Mouse (Mus musculus) gonadal fat pad, adult 2 months (tissue): ENCODE data around the gene Clca4a. TPM values are rescaled to one million over a fixed set of nuclear protein-coding genes. Genes with fewer than 3 reads are reported as not detected.
"Not testable (repeated sequence)": the region's sequence is repeated elsewhere in the genome, so short reads cannot be mapped to it uniquely, and the experiment has no call there.

Source experiments
- DNase-seq: peaks from one replicate; pipeline ENCODE4 v3.0.0-alpha.2; 2012; ENCODE audit warnings: low read depth
- polyA plus RNA-seq: library from polyadenylated mRNA; depleted of rRNA; stranded (reverse); fragments of >200 nt; gene quantifications from 2 replicates; pipeline ENCODE4 v1.2.3, GENCODE M21; 2012; rRNA removed

Gene Clca4a
- not detected in 2 replicates for polyA plus RNA-seq

GRCm38 (mm10) chr3:144974945-144975344 is at the start of gene Clca4a:
Clca4a (minus strand) TSS chr3:144975045.
- DNase-seq: no peak

- no peak for DNase-seq
These were observed 43.0 kb upstream of the Clca4a start for GRCm38 (mm10) chr3:145017807-145018206.

- DNase-seq: no peak
These were observed 29.6 kb upstream of the Clca4a start for GRCm38 (mm10) chr3:145004422-145004821.

GRCm38 (mm10) chr3:145000912-145001311 is 26.1 kb upstream of the Clca4a start:
- DNase-seq: no peak

- DNase-seq: no peak
These were observed 18.2 kb upstream of the Clca4a start for GRCm38 (mm10) chr3:144993055-144993454.

DNA sequence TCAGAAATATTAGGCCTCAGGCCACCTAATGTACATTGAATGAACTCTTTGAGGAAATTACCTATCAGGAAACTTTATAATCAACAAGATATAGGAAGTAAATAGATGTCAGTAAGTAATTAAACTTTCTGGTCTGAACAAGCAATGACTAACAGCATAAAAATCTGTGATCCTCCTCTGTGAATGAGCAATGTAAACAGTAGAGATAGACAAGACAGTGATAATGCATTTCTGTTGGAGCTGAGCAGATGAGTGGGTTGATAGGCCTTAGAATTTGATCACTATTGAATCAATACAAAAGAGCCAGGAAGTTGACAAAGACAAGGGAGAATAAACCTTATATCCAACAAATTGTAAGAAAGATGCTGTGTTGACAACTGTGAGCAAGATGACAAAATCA is 17.8 kb upstream of the Clca4a start:
- DNase-seq: no peak

DNA sequence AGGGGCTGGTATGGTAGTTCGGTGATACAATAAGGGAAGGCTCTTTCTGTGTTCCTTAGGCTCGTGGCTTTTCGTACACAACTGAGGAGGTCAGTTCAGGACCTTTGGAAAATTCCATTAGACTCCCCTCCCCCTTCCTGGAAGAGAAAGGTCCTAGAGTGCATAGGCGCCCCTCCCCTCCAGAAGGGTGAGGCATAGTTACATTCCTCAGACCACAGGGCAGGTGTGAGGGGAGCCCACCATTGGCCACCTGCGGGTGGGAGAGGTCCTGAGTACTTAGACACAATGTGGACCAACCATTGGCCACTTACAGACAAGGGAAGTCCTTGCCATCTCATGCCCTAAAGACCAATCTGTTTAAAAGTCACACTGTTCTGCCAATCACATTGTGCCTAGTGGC is 11.0 kb upstream of the Clca4a start:
- DNase-seq: no peak

DNA sequence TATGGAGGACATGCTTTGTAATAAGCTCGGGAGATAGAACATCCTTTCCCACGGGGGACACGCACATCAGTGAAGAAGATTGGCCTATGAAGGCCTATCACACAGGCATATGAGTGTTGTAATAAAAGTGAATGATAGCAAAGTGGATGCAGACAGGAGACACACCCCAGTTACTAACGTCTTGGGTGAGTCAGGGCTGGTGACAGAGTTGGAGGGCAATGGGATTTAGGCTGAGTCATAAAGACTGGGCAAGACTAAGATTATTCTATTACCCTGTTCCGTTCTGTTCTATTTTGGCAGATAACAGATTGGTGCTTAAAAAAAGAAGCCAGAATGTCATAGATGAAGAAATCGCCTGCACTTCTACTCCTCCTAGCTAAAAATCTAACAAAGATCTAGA is 5.7 kb upstream of the Clca4a start:
- DNase-seq: no peak

- no peak for DNase-seq
These were observed 2.8 kb upstream of the Clca4a start for GRCm38 (mm10) chr3:144977631-144978030.

- DNase-seq: no peak
These were observed 1.2 kb upstream of the Clca4a start for GRCm38 (mm10) chr3:144976091-144976490.

DNA sequence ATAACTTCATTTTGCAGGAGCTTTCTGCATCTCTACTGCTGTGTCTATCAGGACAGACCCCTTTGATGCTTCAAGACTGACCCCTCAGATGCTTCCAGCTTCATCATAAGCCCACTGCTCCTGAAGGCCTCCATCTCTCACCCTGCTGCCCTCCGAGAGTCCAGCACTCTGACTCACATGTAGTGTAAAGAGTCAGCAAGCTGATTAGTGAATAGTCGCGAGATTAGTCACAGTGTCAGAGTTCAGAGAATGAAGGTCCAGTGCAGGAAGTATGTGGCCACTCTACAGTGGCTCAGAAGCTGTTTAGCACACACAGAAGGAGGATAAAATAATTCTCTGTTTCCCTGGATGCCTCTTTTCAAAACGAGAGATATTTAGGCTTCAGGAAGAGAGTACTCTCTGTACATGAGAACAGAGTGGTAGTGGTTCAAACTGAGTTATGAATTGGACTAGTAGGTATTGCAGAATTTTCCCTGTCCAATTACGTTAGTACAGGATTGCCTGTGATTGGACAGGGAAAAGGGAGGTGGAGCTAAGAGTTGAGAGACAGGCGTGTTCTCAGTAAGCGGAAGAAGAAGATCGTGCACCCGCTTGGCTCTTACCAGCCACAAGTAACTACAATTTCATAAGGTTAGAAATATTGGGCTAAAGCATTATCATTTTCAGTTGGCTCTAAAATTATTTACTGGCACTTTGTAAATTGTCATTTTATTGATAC is 3.1 kb downstream of the Clca4a start:
- DNase-seq: no peak

GRCm38 (mm10) chr3:144969755-144970154 is 5.1 kb downstream of the Clca4a start:
- no peak for DNase-seq

- no peak for DNase-seq
These were observed 8.8 kb downstream of the Clca4a start for GRCm38 (mm10) chr3:144966074-144966473.

DNA sequence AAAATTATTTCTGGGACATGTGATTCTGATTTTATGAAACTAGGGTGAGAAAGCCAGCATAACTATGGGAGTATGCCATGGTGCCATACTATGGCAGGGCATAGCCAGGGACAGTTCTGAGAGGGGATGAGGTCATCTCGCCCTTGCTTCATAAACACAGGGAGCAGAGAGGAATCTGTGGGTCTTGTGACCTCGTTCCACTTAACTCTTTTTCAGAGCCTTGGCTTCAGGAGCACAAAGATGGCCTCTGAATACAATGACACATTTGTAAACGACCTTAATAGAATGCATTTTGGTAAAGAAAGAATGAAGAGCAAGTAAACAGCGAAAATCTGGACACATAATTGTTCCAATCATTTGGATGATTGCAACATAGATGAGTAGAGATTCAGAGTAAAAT is 24.0 kb downstream of the Clca4a start:
- DNase-seq: no peak

DNA sequence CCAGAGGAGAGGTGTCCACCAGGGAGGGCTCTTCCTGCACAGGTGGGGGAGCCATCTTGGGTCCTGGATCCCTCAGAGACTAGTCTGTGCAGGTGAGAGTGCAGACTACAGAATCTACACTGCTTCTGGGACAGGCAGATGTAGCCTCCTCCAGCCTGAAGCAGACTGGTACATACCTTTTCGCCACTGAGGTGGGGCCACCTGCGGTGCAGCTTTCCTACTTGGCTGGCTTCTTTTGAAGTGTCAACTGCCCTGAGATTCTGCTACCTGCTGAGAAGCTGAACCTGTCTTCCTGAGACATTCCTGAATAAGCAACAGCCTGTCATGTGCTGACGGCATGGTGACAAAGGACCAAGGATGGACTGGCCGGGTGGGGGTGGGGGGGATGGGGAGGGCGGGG is 27.5 kb downstream of the Clca4a start:
- DNase-seq: not testable (repeated sequence)

DNA sequence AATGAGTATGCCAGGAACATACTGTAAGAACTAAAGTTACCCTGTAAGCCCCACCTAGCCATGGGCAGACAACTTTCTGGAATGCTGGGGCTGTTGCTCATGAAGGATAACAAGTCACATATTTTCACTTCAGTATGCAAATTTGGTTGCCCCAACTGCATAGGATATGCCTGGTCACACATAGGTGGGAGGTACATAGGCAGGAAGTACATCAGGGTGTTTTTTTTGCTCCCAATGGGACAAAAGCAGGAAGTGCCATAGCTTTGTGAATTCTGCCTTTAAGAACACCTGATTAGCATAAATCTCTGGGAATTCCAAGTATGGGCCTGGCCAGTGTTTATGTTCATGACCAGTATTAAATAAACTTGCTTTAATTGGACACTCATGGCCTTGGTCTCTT is 41.2 kb downstream of the Clca4a start:
- DNase-seq: not testable (repeated sequence)

GRCm38 (mm10) chr3:144933011-144933491 is 41.8 kb downstream of the Clca4a start:
- DNase-seq: no peak

- DNase-seq: no peak
These were observed 42.5 kb downstream of the Clca4a start, which contains the start of gene Clca4b for GRCm38 (mm10) chr3:144932335-144932734. Clca4b (minus strand) TSS chr3:144932529.

DNA sequence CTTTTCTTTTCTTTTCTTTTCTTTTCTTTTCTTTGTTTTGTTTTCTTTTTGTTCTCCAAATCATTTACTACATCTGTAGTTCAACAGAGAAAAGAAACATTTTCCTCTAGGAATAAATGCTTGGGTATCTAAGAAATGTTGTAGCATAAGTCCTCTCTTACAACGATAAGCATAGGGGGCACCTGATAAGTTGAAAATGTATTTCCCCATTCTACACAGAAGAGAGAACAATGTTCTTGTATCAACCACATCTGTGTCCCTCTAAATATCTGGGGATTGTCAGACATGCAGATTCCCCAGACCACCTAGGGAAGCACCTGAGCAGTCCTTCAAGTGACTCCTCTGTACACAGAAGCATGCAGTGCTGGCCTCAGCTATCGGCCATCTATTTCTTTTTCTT is 60.8 kb downstream of the Clca4a start:
- no peak for DNase-seq

Other genes with a start within 250 kb of the Clca4a start
- gene Clca3a1, start 214.1 kb downstream of the Clca4a start, polyA plus RNA-seq: 3.2 and 4.6 TPM in 2 replicates
- gene Clca3a2, start 155.6 kb downstream of the Clca4a start, polyA plus RNA-seq: 14.2 and 24.4 TPM in 2 replicates
- gene Clca3b, start 125.7 kb downstream of the Clca4a start, polyA plus RNA-seq: not detected in 2 replicates
- 0.03 and 0.06 TPM in 2 replicates for gene Clca4b, start 42.5 kb downstream of the Clca4a start, polyA plus RNA-seq
- 0.07 TPM in 1 of 2 replicates, not detected in the other for gene Clca1, start 57.7 kb upstream of the Clca4a start, polyA plus RNA-seq
- gene Clca2, start 124.4 kb upstream of the Clca4a start, polyA plus RNA-seq: 0.63 and 0.96 TPM in 2 replicates
- gene Odf2l, start 143.5 kb upstream of the Clca4a start, polyA plus RNA-seq: 4.5 and 5.4 TPM in 2 replicates